Mouse (Mus musculus) natural killer cell, adult 2 months (primary cell): ENCODE measurements around the gene Gm44511.

ENCODE experiments used
- DNase-seq, 2 experiments: peaks; one replicate each; pipeline ENCODE4 v3.0.0; 2022; ENCODE audit warnings: low spot score in 2 of 2

Gene Gm44511

GRCm38 (mm10) chr6:128826132-128826531 lies at the start of gene Gm44511, which contains the start of gene Klrb1b:
TSS of gene Gm44511 (minus strand) at chr6:128826315.
TSS of gene Klrb1b (minus strand) at chr6:128826331.
- DNase-seq = peak in 1 of 2 experiments; percentile 63

GRCm38 (mm10) chr6:128871910-128872610 lies 45.9 kb upstream of the Gm44511 start:
- no peak for DNase-seq

GRCm38 (mm10) chr6:128868861-128869260 lies 42.7 kb upstream of the Gm44511 start:
- DNase-seq = no peak

GRCm38 (mm10) chr6:128857976-128858375 lies 31.9 kb upstream of the Gm44511 start:
- DNase-seq = no peak

- peak; percentile 72 to 80 for DNase-seq
Measured at GRCm38 (mm10) chr6:128856250-128856649, 30.1 kb upstream of the Gm44511 start.

- DNase-seq = no peak
Measured at GRCm38 (mm10) chr6:128855477-128855876, 29.4 kb upstream of the Gm44511 start.

GRCm38 (mm10) chr6:128854895-128855294 lies 28.8 kb upstream of the Gm44511 start:
- no peak for DNase-seq

- peak; percentile 78 to 86 for DNase-seq
Measured at GRCm38 (mm10) chr6:128854024-128854820, 28.1 kb upstream of the Gm44511 start.

GRCm38 (mm10) chr6:128852766-128853165 lies 26.7 kb upstream of the Gm44511 start:
- no peak for DNase-seq

GRCm38 (mm10) chr6:128851151-128851550 lies 25.0 kb upstream of the Gm44511 start:
- no peak for DNase-seq

- no peak for DNase-seq
Measured at GRCm38 (mm10) chr6:128850671-128851070, 24.6 kb upstream of the Gm44511 start.

GRCm38 (mm10) chr6:128849902-128850301 lies 23.8 kb upstream of the Gm44511 start:
- no peak for DNase-seq

GRCm38 (mm10) chr6:128847401-128847800 lies 21.3 kb upstream of the Gm44511 start:
- no peak for DNase-seq

- no peak for DNase-seq
Measured at GRCm38 (mm10) chr6:128845998-128846542, 20.0 kb upstream of the Gm44511 start.

GRCm38 (mm10) chr6:128845319-128845979 lies 19.3 kb upstream of the Gm44511 start:
- DNase-seq = peak; percentile 94

- no peak for DNase-seq
Measured at GRCm38 (mm10) chr6:128844586-128845080, 18.5 kb upstream of the Gm44511 start.

GRCm38 (mm10) chr6:128844131-128844530 lies 18.0 kb upstream of the Gm44511 start:
- DNase-seq = no peak

- DNase-seq = peak; percentile 75 to 79
Measured at GRCm38 (mm10) chr6:128843479-128843992, 17.4 kb upstream of the Gm44511 start.

- DNase-seq = peak; percentile 93 to 94
Measured at GRCm38 (mm10) chr6:128842945-128843478, 16.9 kb upstream of the Gm44511 start.

GRCm38 (mm10) chr6:128842356-128842944 lies 16.3 kb upstream of the Gm44511 start:
- no peak for DNase-seq
